Mouse (Mus musculus) liver, embryonic 16.5 days (tissue): Measurements from ENCODE around the gene Hoxb9. TPM values are rescaled to one million over a fixed set of nuclear protein-coding genes. Genes with fewer than 3 reads are reported as not detected.

Experiments used
- ATAC-seq: fragments of 200-750 bp; cut with Nextera tagmentation; 2 replicates; pipeline ENCODE4 v1.8.0; 2017; ENCODE audit warnings: low read depth, mild to moderate bottlenecking, moderate number of reproducible peaks, moderate library complexity
- H3K27ac ChIP-seq: fragments of 300-500 bp; sonication (generic); 2 replicates; pipeline ENCODE4 v1.5.1; 2014; ENCODE audit warnings: mild to moderate bottlenecking, low read length
- H3K27me3 ChIP-seq: fragments of 300-500 bp; sonication (generic); 2 replicates; pipeline ENCODE4 v1.6.1; 2014; ENCODE audit warnings: low read depth, low read length, mixed read lengths; ENCODE audit not compliant: control insufficient read depth, insufficient read depth
- H3K36me3 ChIP-seq: fragments of 300-500 bp; sonication (generic); 2 replicates; pipeline ENCODE4 v1.6.1; 2014; ENCODE audit warnings: mild to moderate bottlenecking; ENCODE audit not compliant: control insufficient read depth, insufficient read depth
- H3K4me1 ChIP-seq: fragments of 300-500 bp; sonication (generic); 2 replicates; pipeline ENCODE4 v1.6.1; 2014; ENCODE audit warnings: low read depth, low read length, mixed read lengths; ENCODE audit not compliant: control insufficient read depth
- H3K4me2 ChIP-seq: fragments of 300-500 bp; sonication (generic); 2 replicates; pipeline ENCODE4 v1.6.1; 2014; ENCODE audit warnings: low read depth, low read length, mixed read lengths
- H3K4me3 ChIP-seq: fragments of 300-500 bp; sonication (generic); 2 replicates; pipeline ENCODE4 v1.5.1; 2014; ENCODE audit warnings: low read depth, mild to moderate bottlenecking, low read length
- H3K9ac ChIP-seq: fragments of 300-500 bp; sonication (generic); 2 replicates; pipeline ENCODE4 v1.6.1; 2014; ENCODE audit warnings: low read depth, low read length
- H3K9me3 ChIP-seq: fragments of 300-500 bp; sonication (generic); replicated peaks from 2 replicates; pipeline ENCODE4 v1.6.1; 2016; ENCODE audit warnings: low read length; ENCODE audit not compliant: control insufficient read depth
- WGBS: fragments of 180-500 bp; shearing (Covaris S2); extraction: QIAGEN DNeasy Blood & Tissue Kit; methylation state at CpG from one replicate; pipeline ENCODE4 v1.1.7; 2014; ENCODE audit not compliant: insufficient replicate concordance; 5-methylcytosine and 5-hydroxymethylcytosine counted together
- polyA plus RNA-seq: library from polyadenylated mRNA; unstranded; fragments of >200 nt; fragmentation: Nextera tagmentation; extraction: Ambion mirVana; gene quantifications from 2 replicates; pipeline ENCODE4 v1.2.1, GENCODE M21; 2015

Hoxb9 gene
- polyA plus RNA-seq, 1 experiment from 2014 or later = not detected

- no peak overlapping the region for H3K9ac ChIP-seq
- WGBS = 4% methylated on average over 33 of the region's 33 CpGs
- H3K9me3 ChIP-seq = no peaks in the 10 kb centered on the region
- no peak overlapping the region for H3K4me2 ChIP-seq
- ATAC-seq = no peak
- no peaks in the 10 kb centered on the region for H3K4me1 ChIP-seq
- no peaks in the 10 kb centered on the region for H3K36me3 ChIP-seq
- no peak overlapping the region for H3K4me3 ChIP-seq
- no peak overlapping the region for H3K27ac ChIP-seq
- H3K27me3 ChIP-seq = peaks cover 91% of the 10 kb centered on the region
Measured at GRCm38 (mm10) chr11:96263636-96264389, 7.4 kb upstream of the Hoxb9 start.

- no peak overlapping the region for H3K4me3 ChIP-seq
- no peaks in the 10 kb centered on the region for H3K9me3 ChIP-seq
- no peak overlapping the region for H3K9ac ChIP-seq
- no peak for ATAC-seq
- H3K27ac ChIP-seq = no peak overlapping the region
- H3K4me2 ChIP-seq = no peak overlapping the region
- peaks cover 91% of the 10 kb centered on the region for H3K27me3 ChIP-seq
- no peaks in the 10 kb centered on the region for H3K4me1 ChIP-seq
- 32% methylated on average over 8 of the region's 8 CpGs for WGBS
- no peaks in the 10 kb centered on the region for H3K36me3 ChIP-seq
Measured at GRCm38 (mm10) chr11:96264390-96265020, 6.8 kb upstream of the Hoxb9 start.

- WGBS = 11% methylated on average over 7 of the region's 7 CpGs
- H3K27ac ChIP-seq = no peak overlapping the region
- H3K9me3 ChIP-seq = no peaks in the 10 kb centered on the region
- no peak overlapping the region for H3K4me2 ChIP-seq
- no peak overlapping the region for H3K9ac ChIP-seq
- no peaks in the 10 kb centered on the region for H3K36me3 ChIP-seq
- H3K4me1 ChIP-seq = no peaks in the 10 kb centered on the region
- ATAC-seq = no peak
- H3K27me3 ChIP-seq = peaks cover 93% of the 10 kb centered on the region
- H3K4me3 ChIP-seq = no peak overlapping the region
Measured at GRCm38 (mm10) chr11:96265954-96266353, 5.3 kb upstream of the Hoxb9 start.

DNA sequence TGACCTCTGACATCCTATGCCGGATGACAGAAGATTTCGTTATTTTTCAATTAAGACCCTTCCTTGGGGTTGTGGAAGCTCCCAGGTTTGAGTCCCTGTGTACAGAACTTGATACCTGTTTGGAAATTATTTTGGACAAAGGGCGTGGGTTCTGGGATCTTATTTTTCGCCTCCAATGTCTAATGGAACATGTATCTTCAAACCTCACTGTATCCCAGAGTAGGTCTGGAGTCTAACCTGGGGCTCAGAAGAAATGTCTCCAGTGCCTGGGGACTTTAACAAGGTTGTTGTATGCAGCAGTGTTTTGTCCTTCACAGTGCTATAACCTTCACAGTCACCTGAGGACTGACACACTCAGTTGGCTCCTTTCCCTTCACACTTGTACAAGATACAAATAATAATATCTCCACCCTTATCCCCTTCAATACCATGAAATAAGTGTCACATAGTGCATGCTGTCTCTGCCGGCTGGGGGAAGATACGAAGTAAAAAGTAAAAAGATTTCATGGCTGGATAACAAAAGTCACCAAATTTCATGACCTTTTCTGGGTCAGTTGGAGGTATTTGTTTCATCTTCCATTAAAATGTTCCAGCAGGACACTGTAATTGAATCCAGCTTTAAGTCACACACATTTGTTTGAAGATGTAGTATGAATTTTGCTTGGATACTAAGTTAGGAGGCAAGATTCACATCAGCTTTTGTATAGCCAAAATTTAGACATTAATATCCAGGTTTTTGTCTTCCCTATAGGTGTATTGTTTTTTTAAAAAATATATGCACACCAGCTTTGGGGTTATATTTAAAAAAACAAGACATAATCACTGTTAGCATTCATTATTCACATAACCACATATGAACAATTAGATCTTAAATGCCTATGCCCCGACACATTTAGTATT lies 4.0 kb upstream of the Hoxb9 start:
- ATAC-seq = no peak
- Histone ChIP-seq H3K9me3 (no peaks in the 10 kb centered on the region), H3K9ac (no peak overlapping the region), H3K4me3 (no peak overlapping the region), H3K4me2 (no peak overlapping the region), H3K36me3 (no peaks in the 10 kb centered on the region), H3K4me1 (no peaks in the 10 kb centered on the region), H3K27ac (no peak overlapping the region), H3K27me3 (peaks cover 93% of the 10 kb centered on the region)
- WGBS = 40% methylated on average over 7 of the region's 7 CpGs

DNA sequence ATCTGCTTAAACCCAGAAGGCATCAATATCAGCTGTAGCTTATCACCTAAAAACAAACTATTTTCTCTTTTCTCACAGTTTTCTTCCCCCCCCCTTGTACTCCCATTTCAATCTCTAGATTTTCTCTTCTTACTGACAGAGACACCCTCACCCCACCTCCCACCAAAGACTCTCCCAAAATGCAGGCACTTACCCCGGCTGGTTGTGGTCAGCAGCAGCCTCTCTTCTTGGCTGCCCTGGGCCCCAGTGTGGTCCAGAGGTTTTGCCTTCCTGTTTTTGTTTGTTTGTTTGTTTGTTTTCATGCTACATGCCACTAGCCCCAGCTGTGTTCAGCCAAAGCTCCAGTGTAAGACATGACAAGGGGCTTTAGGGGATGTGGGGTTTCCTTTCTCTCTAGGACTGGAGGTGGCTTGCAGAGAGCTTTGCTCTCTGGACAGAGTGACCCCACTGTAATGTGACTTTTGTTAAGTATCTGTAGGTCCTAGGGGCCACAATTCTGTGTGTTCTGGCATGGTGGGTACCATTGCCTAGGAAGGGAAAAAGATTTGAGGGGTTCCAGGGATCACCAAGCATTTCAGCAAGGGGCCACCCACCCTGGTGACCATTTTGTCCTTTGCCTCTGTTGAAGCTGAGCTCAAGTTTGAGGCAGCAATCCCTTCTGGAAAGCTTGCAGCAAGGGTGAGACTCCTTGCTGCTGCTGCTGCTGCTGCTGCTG lies 3.1 kb upstream of the Hoxb9 start:
- Histone ChIP-seq H3K27ac (no peak overlapping the region), H3K36me3 (no peaks in the 10 kb centered on the region), H3K9me3 (no peaks in the 10 kb centered on the region), H3K4me3 (no peak overlapping the region), H3K27me3 (peaks cover 93% of the 10 kb centered on the region), H3K4me1 (no peaks in the 10 kb centered on the region), H3K4me2 (no peak overlapping the region), H3K9ac (no peak overlapping the region)
- ATAC-seq = no peak
- 7% methylated on average over 1 of the region's 1 CpGs for WGBS

DNA sequence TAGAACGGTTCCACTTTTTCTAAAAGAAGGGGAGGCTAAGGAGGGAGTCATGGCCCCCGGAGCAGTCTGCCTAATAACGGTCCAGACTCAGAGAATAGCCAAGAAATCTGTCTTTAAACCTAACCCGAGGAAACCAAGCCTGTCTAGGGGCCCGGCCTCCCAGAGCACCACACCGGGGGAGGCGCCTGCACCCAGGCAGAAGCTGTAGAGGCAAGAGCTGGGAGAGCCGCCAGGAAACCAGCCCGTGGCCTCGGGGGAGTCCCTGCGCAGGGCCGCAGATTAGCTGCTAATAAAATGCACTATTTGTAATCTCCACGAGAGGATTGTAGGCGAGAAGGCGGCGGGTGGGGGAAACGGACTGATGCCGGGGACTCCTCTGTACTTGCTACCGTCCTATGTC lies 1.4 kb upstream of the Hoxb9 start:
- Histone ChIP-seq H3K27ac (no peak overlapping the region), H3K9ac (no peak overlapping the region), H3K4me1 (no peaks in the 10 kb centered on the region), H3K9me3 (no peaks in the 10 kb centered on the region), H3K4me3 (no peak overlapping the region), H3K27me3 (peaks cover 93% of the 10 kb centered on the region), H3K4me2 (no peak overlapping the region), H3K36me3 (no peaks in the 10 kb centered on the region)
- no peak for ATAC-seq
- 3% methylated on average over 19 of the region's 19 CpGs for WGBS

DNA sequence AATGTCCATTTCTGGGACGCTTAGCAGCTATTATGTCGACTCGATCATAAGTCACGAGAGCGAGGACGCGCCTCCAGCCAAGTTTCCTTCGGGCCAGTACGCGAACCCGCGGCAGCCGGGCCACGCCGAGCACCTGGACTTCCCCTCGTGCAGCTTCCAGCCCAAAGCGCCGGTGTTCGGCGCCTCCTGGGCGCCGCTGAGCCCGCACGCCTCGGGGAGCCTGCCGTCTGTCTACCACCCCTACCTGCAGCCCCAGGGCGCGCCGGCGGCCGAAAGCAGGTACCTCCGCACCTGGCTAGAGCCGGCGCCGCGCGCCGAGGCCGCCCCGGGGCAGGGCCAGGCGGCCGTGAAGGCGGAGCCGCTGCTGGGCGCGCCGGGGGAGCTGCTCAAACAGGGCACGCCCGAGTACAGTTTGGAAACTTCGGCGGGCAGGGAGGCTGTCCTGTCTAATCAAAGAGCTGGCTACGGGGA lies 319 bp downstream of the Hoxb9 start:
- Histone ChIP-seq H3K27me3 (peaks cover 96% of the 10 kb centered on the region), H3K9me3 (no peaks in the 10 kb centered on the region), H3K36me3 (no peaks in the 10 kb centered on the region), H3K4me2 (no peak overlapping the region), H3K27ac (no peak overlapping the region), H3K9ac (no peak overlapping the region), H3K4me1 (no peaks in the 10 kb centered on the region), H3K4me3 (0 out of 2 replicates have a peak overlapping the region, but pooled peaks have one; percentile 11)
- no peak for ATAC-seq
- WGBS = under 1% methylated on average over 52 of the region's 52 CpGs

DNA sequence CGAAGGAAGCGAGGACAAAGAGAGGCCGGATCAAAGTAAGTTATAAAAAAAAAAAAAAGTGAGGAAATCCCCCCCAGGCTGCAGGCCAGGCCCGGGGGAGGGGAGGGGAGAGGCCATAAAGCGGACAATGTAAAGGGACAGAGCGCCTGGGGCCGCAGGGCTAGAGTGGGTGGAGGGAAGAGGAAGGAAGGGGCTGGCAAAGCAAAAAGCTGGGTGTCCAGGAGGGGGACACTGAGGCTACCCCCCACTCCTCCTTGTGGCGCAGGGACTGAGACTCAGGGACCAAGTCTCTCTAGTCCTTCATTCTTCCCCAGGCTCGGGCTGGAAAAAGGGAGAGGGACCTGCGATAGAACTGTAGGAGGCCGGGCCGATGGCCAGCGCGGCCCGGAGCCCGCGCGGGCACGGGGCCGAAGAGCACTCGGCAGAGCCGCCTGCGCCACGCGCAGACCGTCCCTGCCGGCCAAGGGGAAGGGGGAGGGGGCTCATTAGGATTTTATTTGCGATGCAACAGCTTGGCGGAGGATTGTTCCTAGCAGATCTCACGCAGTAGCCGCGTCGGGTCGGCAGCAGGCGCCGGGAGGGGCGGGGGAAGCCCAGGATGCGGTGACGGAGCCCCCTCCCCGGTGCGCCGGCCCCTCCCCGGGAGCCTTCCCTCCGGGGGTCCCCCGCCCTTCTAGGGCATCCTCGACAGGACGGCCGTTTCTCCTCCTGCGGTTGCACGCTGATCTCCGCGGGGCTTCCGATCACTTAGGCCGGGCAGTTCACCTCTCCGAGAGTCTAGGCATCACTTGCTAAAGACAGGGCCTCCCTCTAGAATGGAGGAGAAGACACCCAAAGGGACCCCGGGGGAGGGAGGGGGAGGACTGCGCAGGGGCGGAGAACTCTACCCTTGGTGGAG lies 1.0 kb downstream of the Hoxb9 start:
- Histone ChIP-seq H3K27ac (no peak overlapping the region), H3K9ac (no peak overlapping the region), H3K36me3 (no peaks in the 10 kb centered on the region), H3K4me2 (no peak overlapping the region), H3K4me3 (no peak overlapping the region), H3K4me1 (no peaks in the 10 kb centered on the region), H3K9me3 (no peaks in the 10 kb centered on the region), H3K27me3 (peaks cover 96% of the 10 kb centered on the region)
- 1% methylated on average over 58 of the region's 58 CpGs for WGBS
- ATAC-seq = no peak
